Mouse (Mus musculus): ENCODE measurements around the gene Smarcc1.

The Smarcc1 gene

DNA sequence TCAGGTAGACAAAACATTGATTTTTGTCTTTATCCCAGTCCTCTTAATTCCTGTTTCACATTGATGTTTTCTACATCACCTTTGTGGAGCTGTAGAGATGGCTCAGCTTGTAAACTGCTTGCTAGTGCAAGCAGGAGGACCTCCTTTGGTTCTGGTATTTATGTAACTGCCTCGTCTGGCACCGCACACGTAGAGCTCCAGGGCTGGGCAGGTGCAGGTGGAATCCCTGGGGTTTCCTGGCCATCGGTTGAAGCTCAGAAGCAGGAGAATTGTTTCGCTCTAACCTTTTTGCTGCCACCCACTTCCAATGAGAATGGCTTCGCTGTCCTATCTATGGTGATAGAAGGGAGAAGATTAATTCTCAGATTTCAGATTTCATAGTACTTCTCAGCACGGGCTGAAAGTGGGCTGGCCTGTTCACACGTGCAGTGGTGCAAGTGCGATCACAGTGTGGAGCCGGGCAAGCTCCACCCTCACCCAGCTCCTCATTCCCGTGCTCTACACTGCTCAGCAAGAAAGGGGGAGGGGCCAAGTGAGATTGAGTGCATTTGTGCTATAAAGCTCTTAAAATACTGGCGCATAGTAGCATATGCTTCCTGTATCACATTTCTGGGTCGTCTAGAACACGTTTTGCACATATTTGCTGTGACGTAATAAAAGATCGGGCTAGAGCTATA lies 113.0 kb downstream of the Smarcc1 start:
- no peak for DNase-seq (ENCODE audit: low spot score in 2 of 2)

DNA sequence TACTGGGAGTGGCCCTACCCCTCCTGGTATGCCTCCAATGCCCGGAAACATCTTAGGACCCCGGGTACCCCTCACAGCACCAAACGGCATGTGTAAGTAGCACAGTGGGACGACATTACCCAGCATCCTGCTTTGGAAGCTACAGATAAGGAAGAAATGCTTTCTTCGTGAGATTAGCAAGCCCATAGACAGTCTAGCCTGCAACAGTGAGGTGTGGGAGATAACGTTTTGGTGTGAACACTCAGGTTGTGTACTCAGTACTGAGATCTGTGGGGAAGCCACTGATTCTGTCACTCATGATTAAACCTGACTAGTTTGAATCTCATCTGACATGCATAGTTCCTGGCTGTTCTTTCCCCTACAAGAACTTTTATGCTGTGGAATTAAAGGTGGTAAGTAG lies 117.5 kb downstream of the Smarcc1 start:
- no peak for DNase-seq (ENCODE audit: low spot score in 2 of 2)

- no peak for DNase-seq (ENCODE audit: low spot score in 2 of 2)
These were observed 125.8 kb downstream of the Smarcc1 start, which contains the start of gene Cspg5 for GRCm38 (mm10) chr9:110243221-110243833. TSS of gene Cspg5 (plus strand) at chr9:110243783.

DNA sequence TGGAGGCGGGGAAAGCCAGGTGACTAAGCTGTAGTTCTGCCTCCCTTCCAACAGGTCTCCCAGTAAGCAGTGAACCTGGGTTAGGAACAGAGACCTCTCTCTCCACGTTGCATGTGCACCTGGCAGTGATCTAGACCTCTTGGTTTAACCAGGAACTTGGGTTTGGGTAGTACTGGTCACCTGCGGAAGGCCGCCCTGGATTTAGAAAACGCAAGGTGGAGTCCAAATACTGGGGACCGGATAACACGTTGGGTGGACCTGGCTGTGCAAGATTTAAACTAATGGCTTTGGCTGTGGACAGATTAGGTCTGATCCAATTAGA lies 127.0 kb downstream of the Smarcc1 start:
- DNase-seq (ENCODE audit: low spot score in 2 of 2) = no peak

DNA sequence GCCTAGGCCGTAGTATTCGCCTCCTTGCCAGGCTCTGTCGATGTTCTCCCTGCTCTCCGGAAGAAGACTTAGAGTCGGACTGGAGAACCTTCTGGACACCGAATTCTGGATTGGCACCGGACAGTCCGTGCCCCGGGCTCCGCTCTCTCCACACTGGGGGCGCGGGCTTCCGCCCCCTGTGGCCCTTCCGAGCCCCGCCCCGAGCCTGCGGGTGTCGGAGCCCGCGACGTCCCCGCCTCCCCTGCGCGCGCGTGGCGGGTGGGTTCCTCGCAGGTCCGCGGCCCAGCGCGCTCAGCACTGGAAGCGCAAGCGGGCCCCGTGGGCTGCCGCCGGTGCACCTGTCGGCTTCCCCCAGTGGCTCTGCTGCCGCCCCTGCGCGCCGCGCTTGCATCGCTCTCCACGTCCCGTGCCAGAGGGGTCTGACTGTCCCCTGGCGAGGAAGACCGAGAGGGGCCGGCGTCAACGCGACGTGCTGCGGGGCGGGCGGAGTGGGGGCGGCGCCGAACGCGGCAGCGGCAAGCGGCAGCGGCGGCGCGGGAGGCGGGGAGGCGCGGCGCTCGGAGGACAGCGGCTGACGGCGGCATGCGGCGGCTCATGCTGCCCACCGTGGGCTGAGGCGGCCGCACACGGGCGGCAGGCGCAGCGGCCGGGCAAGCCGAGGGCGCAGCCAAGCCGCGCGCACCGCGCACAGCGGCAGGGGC lies 127.5 kb downstream of the Smarcc1 start:
- peak; percentile 52 to 64 for DNase-seq (ENCODE audit: low spot score in 2 of 2)

DNA sequence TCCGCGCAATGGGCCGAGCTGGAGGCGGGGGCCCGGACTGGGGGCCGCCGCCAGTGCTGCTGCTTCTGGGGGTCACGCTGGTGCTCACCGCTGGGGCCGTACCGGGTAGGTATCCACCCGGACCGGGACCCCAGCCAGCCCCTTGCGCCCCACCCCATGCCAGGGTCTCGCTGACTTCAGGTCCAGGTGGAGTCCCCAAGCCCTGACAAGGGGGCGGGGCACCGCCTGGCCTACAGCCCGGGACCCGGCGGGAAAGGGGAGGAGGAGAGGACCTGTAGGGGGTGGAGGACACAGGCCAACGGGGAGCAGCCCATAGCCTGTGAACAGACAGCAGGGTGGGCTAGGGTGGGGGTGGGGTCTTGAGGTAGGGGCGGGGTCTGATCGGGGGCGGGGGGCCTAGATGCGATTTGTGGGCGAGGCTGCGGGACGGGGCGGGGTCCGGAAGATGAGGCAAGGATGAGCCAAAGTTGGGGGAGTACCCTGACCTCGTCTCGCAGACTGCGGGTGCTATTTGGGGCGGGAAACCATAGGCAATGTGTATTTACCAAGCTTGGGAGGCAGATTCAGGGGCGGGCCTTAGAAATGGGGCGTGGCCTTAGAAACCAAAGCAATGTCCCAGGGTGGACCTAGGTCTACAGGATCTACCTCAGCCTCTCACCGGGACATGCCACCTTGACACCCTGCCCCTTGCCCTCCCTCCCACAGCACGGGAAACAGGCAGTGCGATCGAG lies 128.2 kb downstream of the Smarcc1 start:
- DNase-seq (ENCODE audit: low spot score in 2 of 2) = peak; percentile 43 to 54

- DNase-seq (ENCODE audit: low spot score in 2 of 2) = no peak
These were observed 128.8 kb downstream of the Smarcc1 start for GRCm38 (mm10) chr9:110246321-110246640.

DNA sequence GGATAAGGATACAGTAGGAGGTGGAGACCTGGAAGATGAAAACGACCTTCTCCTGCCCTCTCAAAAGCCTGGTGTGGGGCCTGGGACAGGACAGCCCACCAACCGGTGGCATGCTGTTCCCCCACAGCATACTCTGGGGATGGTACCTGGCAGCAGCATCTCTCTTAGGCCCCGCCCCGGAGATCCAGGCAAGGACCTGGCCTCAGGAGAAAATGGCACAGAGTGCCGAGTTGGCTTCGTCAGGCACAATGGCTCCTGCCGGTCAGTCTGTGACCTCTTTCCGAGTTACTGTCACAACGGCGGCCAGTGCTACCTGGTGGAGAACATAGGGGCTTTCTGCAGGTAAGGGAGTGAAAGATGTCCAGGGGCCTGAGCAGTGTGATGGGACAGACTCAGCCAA lies 129.5 kb downstream of the Smarcc1 start:
- no peak for DNase-seq (ENCODE audit: low spot score in 2 of 2)

DNA sequence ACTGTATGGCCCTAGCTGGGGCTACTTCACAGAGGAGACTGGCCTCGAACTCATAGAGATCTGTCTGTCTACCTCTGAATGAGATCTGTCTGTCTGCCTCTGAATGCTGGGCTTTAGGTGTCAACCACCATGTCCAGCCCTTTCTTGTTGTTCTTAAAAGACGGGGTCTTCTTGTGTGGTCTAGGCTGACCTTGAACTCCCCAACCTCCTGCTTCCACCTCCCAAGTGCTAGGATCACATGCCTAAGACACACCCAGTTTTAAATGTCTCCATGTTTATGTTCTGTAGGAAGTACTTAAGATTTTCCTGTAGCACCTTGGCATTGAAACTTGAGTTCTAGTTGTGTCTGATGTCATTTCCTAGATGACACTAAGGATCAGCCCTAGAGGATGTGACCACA lies 131.4 kb downstream of the Smarcc1 start:
- DNase-seq (ENCODE audit: low spot score in 2 of 2) = no peak

GRCm38 (mm10) chr9:110249823-110250543 lies 132.5 kb downstream of the Smarcc1 start:
- no peak for DNase-seq (ENCODE audit: low spot score in 2 of 2)

- no peak for DNase-seq (ENCODE audit: low spot score in 2 of 2)
These were observed 133.3 kb downstream of the Smarcc1 start for GRCm38 (mm10) chr9:110250776-110251175.

- no peak for DNase-seq (ENCODE audit: low spot score in 2 of 2)
These were observed 138.0 kb downstream of the Smarcc1 start for GRCm38 (mm10) chr9:110255407-110256019.

DNA sequence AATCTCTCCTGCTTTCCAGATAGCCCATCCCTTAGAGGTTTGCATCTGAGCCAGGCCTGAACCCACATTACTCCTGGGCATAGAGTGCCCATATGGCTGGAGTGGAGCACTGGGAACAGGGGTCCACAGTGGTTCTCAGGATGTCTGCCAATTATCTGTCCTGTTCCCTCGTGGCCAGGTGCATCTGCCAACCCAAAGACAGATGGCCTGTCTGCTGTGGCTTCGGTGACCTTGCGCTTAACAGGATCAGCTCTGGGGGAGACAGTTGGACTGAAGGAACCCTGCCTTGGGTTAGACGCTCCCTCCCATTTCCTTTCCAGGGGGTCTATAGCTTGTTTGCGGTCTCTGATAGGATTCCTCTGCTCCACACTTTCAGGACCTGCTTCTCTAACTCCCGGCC lies 141.1 kb downstream of the Smarcc1 start:
- no peak for DNase-seq (ENCODE audit: low spot score in 2 of 2)

DNA sequence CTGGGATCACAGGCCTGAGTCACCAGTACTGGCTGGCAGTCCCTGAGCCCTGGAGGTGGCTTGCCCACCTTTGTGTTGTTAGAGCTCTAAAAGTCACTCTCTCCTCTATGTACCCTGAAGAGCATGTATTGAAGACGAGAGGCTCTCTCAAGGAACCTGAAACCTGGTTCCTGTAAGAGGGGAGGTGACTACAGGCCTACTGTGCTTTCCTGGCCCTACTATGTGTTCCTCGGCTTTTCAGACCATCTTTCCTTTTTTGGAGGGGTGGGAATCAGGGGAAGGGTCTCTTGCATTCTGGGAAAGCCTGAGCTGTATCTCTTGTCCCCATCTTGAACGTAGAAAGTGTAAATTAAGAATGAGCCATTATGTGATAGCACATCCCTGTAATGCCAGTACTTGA lies 141.6 kb downstream of the Smarcc1 start:
- no peak for DNase-seq (ENCODE audit: low spot score in 2 of 2)

DNA sequence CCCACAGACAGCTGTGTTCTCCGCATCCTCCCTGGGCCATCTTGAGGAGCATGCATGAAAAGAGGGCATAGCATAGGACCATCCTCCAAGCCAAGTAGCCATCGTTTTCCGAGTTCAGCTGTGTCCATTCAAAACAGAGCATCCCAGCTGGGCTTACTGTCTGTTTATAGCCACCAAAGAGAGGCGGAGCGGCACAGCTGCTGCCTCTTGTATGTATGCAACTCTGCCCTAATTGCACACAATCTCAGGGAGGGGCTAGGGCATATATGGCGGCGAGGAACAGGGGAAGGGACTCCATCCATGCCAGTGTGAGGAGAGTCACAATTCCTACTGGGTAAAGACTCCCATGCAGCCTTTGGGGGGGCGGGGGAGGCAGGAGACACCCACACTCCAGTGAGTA lies 145.7 kb downstream of the Smarcc1 start:
- DNase-seq (ENCODE audit: low spot score in 2 of 2) = no peak

DNA sequence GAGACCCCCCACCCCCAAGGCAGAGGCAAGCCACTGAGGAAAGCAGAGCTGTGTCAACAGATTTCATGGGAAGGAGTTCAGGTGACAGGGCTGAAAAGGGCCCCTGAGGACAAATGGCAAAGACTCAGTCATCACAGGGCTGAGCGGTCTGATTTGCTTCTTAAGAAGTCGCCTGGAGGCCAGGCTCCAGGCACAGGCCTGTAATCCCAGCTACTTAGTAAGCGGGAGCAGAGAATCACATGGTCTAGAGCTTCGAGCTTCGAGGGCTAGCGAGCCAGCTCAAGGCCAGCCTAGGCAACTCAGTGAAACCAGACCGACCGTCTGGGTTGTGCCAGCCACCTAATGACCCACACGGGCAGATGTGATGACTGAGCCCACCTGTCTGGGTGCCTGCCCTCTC lies 147.5 kb downstream of the Smarcc1 start:
- no peak for DNase-seq (ENCODE audit: low spot score in 2 of 2)

DNA sequence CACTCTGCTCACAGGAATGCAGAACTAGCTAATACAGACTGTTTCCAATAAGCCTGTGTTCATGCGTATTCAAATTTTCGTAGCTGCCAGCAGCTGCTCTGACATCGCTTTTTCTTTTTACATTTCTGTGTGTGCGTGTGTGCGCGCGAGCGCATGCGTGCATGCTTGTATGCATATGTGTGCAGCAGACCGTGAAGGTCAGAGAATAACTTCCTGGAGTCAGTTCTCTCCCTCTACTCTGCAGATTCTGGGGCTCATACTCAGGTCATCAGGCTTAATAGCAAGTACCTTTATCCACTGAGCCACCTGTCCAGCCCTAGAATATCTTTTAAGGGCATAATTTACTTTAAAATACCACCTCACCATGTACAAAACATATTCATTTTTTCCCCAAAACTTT lies 150.9 kb downstream of the Smarcc1 start:
- no peak for DNase-seq (ENCODE audit: low spot score in 2 of 2)

GRCm38 (mm10) chr9:110272330-110272729 lies 154.8 kb downstream of the Smarcc1 start:
- no peak for DNase-seq (ENCODE audit: low spot score in 2 of 2)

DNA sequence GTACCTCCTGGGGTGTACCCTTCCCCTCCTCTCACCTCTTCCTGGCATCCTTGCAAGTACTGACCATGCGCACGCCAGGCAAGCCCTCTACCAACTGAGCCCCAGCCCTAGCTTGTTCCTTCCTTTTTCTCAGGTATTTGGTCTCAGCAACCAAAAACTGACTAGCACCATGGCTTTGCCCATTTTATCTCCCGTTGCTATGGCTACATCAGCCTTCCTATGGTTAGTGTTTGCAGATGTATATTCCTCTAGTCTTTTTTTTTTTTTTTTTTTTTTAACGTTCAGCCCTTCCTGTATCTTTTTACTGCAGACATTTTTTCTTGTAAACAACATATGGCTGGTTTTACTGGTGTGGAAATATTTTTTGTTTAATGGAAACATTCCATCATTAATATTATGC lies 156.0 kb downstream of the Smarcc1 start:
- no peak for DNase-seq (ENCODE audit: low spot score in 2 of 2)

DNA sequence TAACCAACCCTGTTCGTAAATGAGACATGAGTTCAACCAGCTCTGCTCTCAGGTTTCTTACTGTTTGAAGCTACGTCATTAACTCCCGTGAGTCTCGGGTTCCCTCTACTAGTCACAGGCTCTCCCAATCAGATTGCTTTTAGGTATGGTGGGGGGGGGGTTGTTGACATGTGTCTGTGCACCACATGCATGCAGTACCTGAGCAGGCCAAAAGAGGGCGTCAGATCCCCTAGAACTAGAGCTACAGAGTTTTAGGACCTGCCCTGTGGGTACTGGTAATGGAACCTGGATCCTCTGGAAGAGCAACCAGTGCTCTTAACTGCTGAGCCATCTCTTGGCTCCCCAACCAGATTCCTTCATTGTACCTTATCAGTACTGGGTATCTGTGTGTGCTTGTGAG lies 158.4 kb downstream of the Smarcc1 start:
- no peak for DNase-seq (ENCODE audit: low spot score in 2 of 2)

DNA sequence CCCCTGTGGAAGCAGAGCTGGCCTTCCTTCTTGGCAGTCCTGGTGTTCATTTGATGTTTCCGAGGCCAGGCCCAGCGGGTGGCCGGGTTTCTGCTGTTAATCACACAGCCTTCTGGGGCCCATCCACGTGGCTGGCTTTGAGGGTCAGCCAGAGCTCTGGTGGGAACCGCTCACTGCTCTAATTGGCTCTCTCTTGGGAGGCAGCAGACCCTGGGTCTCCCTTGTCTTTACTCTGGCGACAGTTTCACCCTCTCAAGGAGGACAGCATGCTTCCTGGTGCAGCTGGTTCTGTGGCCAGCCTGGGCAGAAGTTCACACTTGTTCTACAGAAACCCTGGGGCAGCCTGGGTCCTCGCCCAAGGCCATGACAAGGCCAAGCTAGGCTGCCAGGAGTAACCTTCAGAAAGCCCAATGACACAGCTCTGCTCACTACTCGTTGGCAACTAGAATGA lies 159.9 kb downstream of the Smarcc1 start:
- DNase-seq (ENCODE audit: low spot score in 2 of 2) = peak in 1 of 2 experiments; percentile 48

All from frontal cortex, postnatal 25 days (tissue).